Mouse (Mus musculus): ENCODE measurements around the gene Actg2. TPM values are rescaled to one million over a fixed set of nuclear protein-coding genes. Genes with fewer than 3 reads are reported as not detected.

Actg2 gene
- polyA plus RNA-seq, 1 experiment from 2014 or later, result 2.0 TPM

DNA sequence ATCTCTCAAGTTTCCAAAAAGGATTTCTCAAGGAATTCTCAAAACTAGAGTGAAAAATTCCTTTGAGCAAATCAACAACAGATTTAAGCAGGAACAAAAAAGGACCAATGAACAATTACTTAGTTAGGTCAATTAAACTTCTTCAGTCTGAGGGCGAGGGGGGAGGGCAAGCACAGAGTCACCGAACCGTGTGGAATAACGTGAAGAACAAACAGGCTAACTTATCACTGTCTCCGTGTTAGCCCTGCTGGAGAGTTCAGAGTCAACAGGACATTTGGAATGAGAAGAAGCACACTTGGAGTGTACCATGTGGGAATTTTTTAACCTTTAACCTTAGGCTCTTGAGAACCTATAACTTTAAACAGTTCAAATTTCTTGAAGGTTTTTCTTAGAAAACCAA, 12.3 kb upstream of the Actg2 start:
- Histone ChIP-seq H3K4me2 (no peak overlapping the region), H3K9ac (no peak overlapping the region), H3K27ac (no peak overlapping the region), H3K4me3 (no peak overlapping the region), H3K9me3 (no peaks in the 10 kb centered on the region), H3K4me1 (replicated peaks) (no peaks in the 10 kb centered on the region), H3K27me3 (no peaks in the 10 kb centered on the region), H3K36me3 (peaks cover 60% of the 10 kb centered on the region)
- WGBS, result 37% methylated on average over 5 of the region's 5 CpGs
- ATAC-seq (ENCODE audit: low FRiP score), result no peak

DNA sequence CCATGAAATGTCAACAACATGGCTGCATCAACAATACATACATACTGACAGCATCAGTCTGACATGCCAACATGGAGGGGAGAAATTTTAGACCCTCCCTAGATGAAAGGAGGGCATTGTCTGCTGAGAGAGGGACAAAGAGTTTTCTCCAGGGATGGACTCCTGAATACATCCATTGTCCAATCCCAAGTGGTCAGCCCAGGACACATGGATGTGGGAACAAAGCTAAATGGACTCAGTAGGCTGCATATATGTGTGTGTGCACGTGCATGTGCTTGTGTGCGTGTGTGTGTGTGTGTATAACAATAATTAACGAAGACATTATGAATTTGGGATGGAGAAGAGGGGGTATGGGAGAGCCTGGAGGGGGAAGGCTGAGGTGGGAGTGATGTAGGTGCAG, 9.7 kb upstream of the Actg2 start:
- no peaks in the 10 kb centered on the region for H3K9me3 ChIP-seq
- no peak overlapping the region for H3K27ac ChIP-seq
- peaks cover 62% of the 10 kb centered on the region for H3K36me3 ChIP-seq
- no peak overlapping the region for H3K4me2 ChIP-seq
- H3K9ac ChIP-seq, result no peak overlapping the region
- ATAC-seq (ENCODE audit: low FRiP score), result no peak
- no peaks in the 10 kb centered on the region for H3K27me3 ChIP-seq
- H3K4me1 ChIP-seq (replicated peaks), result no peaks in the 10 kb centered on the region
- WGBS, result 87% methylated on average over 3 of the region's 3 CpGs
- H3K4me3 ChIP-seq, result no peak overlapping the region

DNA sequence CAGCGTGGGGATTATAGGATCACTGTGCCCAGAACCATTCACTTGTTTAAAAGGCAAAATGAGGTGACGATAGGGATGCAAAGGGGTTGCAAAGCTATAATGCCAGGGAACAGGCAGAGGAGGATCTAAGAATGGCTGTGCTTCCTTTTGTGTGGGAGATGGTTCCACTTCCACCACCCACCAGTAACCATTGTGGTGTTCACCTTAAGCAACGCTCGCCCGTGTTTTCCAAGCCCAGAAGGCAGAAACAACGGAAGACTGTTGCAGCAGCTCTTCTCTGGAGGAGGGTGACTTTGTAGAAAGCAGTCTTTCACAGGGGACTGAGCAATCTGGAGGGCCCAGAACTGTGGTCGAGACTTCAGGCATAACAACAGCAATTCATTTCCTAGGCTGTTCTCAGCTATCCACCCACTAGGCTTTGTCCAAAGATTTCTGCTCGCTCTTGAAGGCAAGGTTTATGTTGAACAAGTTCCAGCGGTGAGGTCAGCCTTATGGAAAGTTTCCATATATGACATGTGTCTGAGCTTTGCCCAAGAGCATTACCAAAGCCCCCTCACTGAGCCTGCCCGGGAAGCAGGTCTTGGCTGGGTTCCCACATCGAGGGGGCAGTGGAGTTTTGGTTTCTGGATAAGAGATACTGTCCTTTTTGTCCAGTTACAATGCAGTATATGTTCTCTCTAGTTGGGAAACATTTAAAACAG, 5.8 kb upstream of the Actg2 start:
- H3K36me3 ChIP-seq, result peaks cover 49% of the 10 kb centered on the region
- no peak overlapping the region for H3K27ac ChIP-seq
- H3K4me3 ChIP-seq, result no peak overlapping the region
- no peak for ATAC-seq (ENCODE audit: low FRiP score)
- no peaks in the 10 kb centered on the region for H3K27me3 ChIP-seq
- 0 out of 2 replicates have a peak, but pooled peaks cover 7% of the 10 kb centered on the region for H3K4me1 ChIP-seq (replicated peaks)
- H3K9ac ChIP-seq, result no peak overlapping the region
- no peaks in the 10 kb centered on the region for H3K9me3 ChIP-seq
- WGBS, result 77% methylated on average over 11 of the region's 11 CpGs
- no peak overlapping the region for H3K4me2 ChIP-seq

DNA sequence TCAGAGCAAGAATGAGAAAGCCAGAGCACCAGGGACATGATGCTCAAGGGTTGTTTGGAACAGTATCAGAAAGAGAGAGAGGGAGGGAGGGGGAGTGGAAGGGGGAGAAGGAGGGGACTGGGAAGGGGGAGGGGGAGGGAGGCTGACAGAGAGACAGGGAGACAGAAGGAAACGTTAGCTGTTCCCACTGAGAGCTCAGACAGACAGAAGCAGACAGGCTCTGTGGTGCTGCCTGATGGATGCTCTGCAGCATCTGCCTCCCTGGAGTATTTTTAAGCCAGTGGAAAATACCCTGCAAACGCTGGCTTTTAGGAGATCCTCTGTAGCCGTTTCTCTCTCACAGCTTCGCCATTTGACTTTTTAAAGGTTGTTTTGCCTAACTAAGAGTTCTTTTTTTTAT, 4.0 kb upstream of the Actg2 start:
- Histone ChIP-seq H3K36me3 (peaks cover 30% of the 10 kb centered on the region), H3K27me3 (no peaks in the 10 kb centered on the region), H3K4me2 (no peak overlapping the region), H3K4me3 (no peak overlapping the region), H3K4me1 (replicated peaks) (0 out of 2 replicates have a peak, but pooled peaks cover 7% of the 10 kb centered on the region), H3K27ac (no peak overlapping the region), H3K9ac (no peak overlapping the region), H3K9me3 (no peaks in the 10 kb centered on the region)
- 33% methylated on average over 4 of the region's 4 CpGs for WGBS
- ATAC-seq (ENCODE audit: low FRiP score), result no peak

DNA sequence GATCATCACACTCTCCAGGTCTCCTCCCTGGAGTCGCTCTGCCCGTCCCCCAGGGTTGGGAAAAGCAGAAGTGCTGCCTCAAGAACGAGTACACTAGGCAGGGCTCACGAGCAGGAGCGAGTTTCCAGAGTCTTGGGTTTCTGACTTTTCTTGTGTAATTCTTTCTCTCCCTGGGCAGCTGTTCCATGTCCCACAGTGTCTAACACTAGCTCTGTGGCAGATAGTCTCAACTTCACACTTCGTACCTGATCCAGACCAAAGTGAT, 662 bp upstream of the Actg2 start:
- H3K4me1 ChIP-seq (replicated peaks), result 0 out of 2 replicates have a peak, but pooled peaks cover 7% of the 10 kb centered on the region
- H3K27ac ChIP-seq, result no peak overlapping the region
- H3K4me3 ChIP-seq, result no peak overlapping the region
- peaks cover 6% of the 10 kb centered on the region for H3K36me3 ChIP-seq
- 65% methylated on average over 6 of the region's 6 CpGs for WGBS
- no peak overlapping the region for H3K4me2 ChIP-seq
- peaks cover 3% of the 10 kb centered on the region; the same call in 1 of the 2 replicates for H3K27me3 ChIP-seq
- H3K9ac ChIP-seq, result no peak overlapping the region
- no peaks in the 10 kb centered on the region for H3K9me3 ChIP-seq
- ATAC-seq (ENCODE audit: low FRiP score), result no peak

DNA sequence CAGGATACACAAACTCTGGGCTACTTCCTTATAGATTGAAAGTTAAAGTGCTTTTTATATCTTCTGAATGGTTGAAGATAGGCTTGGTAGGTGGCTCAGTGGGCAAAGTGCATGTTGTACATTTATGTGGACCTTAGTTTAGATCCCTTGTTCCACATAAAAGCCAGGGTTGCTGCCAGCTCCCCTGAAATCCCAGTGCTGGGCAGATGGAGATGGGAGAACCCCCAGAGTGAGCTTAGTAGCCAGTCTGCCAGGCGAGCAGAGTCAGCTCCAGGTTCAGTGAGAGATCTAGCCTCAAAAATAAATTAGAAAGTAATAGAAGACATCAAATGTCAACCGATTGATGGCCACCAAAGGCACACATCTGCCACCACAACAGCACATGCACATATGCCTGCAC, 3.5 kb downstream of the Actg2 start:
- no peak overlapping the region for H3K9ac ChIP-seq
- 81% methylated on average over 2 of the region's 2 CpGs for WGBS

DNA sequence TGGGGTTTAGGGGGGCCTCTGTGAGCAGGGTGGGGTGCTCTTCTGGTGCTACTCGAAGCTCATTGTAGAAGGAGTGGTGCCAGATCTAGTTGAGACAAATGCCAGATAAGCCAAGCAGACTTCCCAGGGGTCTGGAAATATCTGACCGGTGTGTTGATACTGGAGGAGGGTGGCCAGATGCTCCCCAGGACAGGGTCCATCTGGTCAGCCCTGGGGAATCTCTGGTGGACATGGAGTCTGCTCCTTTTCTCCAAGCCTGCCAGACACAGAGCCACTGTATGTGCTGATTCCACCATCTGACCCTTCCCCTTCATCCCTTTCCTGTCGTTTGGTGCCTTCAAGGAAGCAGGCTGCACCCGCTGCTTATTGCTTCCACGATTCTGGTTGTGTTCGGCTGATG, 12.9 kb downstream of the Actg2 start:
- 71% methylated on average over 6 of the region's 6 CpGs for WGBS
- H3K27me3 ChIP-seq, result no peaks in the 10 kb centered on the region

More for the DNA sequence above, 3.5 kb downstream of the Actg2 start:
- no peaks in the 10 kb centered on the region for H3K9me3 ChIP-seq
- H3K4me2 ChIP-seq, result no peak overlapping the region
- peaks cover 3% of the 10 kb centered on the region; the same call in 1 of the 2 replicates for H3K27me3 ChIP-seq
- no peak overlapping the region for H3K4me3 ChIP-seq
- H3K36me3 ChIP-seq, result no peaks in the 10 kb centered on the region
- H3K27ac ChIP-seq, result no peak overlapping the region
- no peak for ATAC-seq (ENCODE audit: low FRiP score)
- H3K4me1 ChIP-seq (replicated peaks), result no peaks in the 10 kb centered on the region

DNA sequence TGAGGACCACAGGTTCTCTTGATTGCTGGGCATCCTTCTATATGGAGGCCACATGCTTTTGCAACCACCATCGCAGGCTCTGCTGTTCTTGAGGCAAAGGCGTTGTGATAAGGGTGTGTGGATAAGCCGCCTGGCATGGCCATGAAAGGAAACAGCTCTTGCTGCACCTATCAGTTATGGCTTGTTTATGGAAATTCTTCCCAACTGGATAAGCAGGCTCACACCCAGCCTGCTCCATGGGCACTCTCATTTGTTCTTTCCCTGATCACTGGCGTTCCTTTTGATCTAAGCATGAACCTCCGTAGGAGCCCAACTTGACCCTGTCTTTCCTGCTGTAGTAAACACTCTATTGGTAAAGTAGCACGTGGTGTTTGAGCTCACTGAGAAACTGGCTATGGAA, 14.3 kb downstream of the Actg2 start:
- no peaks in the 10 kb centered on the region for H3K27me3 ChIP-seq
- no peak overlapping the region for H3K9ac ChIP-seq
- H3K27ac ChIP-seq, result no peak overlapping the region
- H3K4me1 ChIP-seq (replicated peaks), result no peaks in the 10 kb centered on the region
- no peaks in the 10 kb centered on the region for H3K9me3 ChIP-seq
- no peak overlapping the region for H3K4me3 ChIP-seq
- H3K36me3 ChIP-seq, result no peaks in the 10 kb centered on the region
- no peak overlapping the region for H3K4me2 ChIP-seq
- WGBS, result 78% methylated on average over 6 of the region's 6 CpGs
- no peak for ATAC-seq (ENCODE audit: low FRiP score)

More for the DNA sequence above, 12.9 kb downstream of the Actg2 start:
- no peak overlapping the region for H3K4me2 ChIP-seq
- H3K9ac ChIP-seq, result no peak overlapping the region
- no peaks in the 10 kb centered on the region for H3K4me1 ChIP-seq (replicated peaks)
- ATAC-seq (ENCODE audit: low FRiP score), result no peak
- no peaks in the 10 kb centered on the region for H3K9me3 ChIP-seq
- H3K27ac ChIP-seq, result no peak overlapping the region
- H3K4me3 ChIP-seq, result no peak overlapping the region
- H3K36me3 ChIP-seq, result no peaks in the 10 kb centered on the region

DNA sequence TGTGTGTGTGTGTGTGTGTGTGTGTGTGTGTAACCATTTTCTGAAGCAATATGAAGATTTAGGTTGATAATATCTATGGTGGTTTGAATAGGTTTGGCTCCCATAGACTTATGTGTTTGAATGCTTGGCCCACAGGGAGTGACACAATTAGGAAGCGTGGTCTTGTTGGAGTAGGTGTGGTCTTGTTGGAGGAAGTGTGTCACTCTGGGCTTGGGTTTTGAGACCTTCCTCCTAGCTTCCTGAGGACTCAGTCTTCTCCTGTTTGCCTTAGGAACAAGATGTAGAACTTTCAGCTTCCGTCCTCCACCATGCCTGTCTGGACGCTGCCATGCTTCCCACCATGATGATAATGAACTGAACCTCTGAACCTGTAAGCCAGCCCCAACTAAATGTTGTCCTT, 17.4 kb downstream of the Actg2 start:
- no peaks in the 10 kb centered on the region for H3K4me1 ChIP-seq (replicated peaks)
- H3K27ac ChIP-seq, result no peak overlapping the region
- no peaks in the 10 kb centered on the region for H3K36me3 ChIP-seq
- WGBS, result 87% methylated on average over 3 of the region's 3 CpGs
- no peak overlapping the region for H3K4me3 ChIP-seq
- H3K27me3 ChIP-seq, result no peaks in the 10 kb centered on the region
- no peak overlapping the region for H3K9ac ChIP-seq
- H3K4me2 ChIP-seq, result no peak overlapping the region
- no peaks in the 10 kb centered on the region for H3K9me3 ChIP-seq
- ATAC-seq (ENCODE audit: low FRiP score), result no peak

DNA sequence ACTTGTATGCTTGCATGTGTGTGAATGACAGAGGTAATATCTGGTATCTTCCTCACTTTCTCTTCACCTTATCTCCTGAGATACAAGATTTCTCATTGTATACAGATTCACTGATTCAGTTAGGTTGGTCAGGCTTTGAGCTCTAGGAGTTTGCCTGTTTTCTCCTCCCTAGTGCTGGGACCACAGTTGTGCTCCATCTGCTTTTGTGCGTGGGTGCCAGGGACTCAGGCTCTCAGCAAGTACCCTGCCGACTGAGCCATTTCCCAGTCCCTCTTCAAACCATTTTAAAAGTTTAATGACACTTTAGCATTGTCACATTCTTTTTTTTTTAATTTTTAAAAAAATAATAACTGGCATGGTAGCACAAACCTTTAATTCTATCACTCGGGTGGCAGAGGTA, 20.9 kb downstream of the Actg2 start:
- 76% methylated on average over 3 of the region's 3 CpGs for WGBS

DNA sequence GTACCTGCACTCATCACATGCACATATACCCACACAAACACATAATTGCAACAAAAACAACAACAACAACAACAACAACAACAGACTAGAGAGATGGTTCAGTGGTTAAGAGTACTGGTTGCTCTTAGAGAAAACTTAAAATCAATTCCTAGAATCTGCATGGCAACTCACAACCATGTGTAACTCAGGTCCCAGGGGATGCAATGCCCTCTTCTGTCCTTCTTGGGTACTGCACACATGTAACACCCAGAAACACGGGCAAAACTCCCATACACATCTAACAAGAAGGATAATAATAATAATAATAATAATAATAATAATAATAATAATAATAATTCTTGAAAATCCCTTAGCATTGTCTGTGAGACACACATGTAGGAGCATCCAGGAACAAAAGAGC, 23.6 kb downstream of the Actg2 start:
- no peaks in the 10 kb centered on the region for H3K27me3 ChIP-seq
- no peak overlapping the region for H3K4me3 ChIP-seq
- H3K27ac ChIP-seq, result no peak overlapping the region
- H3K36me3 ChIP-seq, result no peaks in the 10 kb centered on the region
- peaks cover under 1% of the 10 kb centered on the region; the same call in 1 of the 2 replicates for H3K4me1 ChIP-seq (replicated peaks)
- no peaks in the 10 kb centered on the region for H3K9me3 ChIP-seq
- no peak overlapping the region for H3K4me2 ChIP-seq
- no peak overlapping the region for H3K9ac ChIP-seq
- WGBS, result 23% methylated on average over 1 of the region's 1 CpGs
- ATAC-seq (ENCODE audit: low FRiP score), result no peak

More for the DNA sequence above, 20.9 kb downstream of the Actg2 start:
- H3K4me2 ChIP-seq, result no peak overlapping the region
- no peaks in the 10 kb centered on the region for H3K36me3 ChIP-seq
- no peak for ATAC-seq (ENCODE audit: low FRiP score)
- H3K9me3 ChIP-seq, result no peaks in the 10 kb centered on the region
- no peak overlapping the region for H3K9ac ChIP-seq
- no peaks in the 10 kb centered on the region for H3K27me3 ChIP-seq
- H3K4me1 ChIP-seq (replicated peaks), result no peaks in the 10 kb centered on the region
- no peak overlapping the region for H3K27ac ChIP-seq
- H3K4me3 ChIP-seq, result no peak overlapping the region

DNA sequence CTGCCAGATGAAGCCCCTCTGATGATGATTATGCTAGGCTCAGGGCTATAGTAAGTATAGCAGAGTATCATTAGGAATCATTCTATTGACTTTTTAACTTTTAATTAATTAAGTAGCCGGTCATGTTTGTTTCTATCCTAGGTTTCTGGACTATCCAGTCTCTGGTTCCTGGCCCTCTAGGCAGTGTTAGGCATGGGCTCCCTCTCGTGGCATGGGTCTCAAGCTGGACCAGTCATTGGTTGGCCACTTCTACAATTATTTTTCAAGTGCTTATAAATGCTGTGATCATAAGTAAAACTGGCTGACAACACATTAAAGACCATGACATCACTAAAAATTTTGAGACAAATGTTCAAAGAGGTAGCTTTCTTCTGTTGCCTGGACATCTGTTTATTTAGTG, 25.9 kb downstream of the Actg2 start:
- peaks cover 14% of the 10 kb centered on the region for H3K4me1 ChIP-seq (replicated peaks)
- no peaks in the 10 kb centered on the region for H3K9me3 ChIP-seq
- no peaks in the 10 kb centered on the region for H3K27me3 ChIP-seq
- no peak overlapping the region for H3K4me3 ChIP-seq
- no peak overlapping the region for H3K27ac ChIP-seq
- no peaks in the 10 kb centered on the region for H3K36me3 ChIP-seq
- no peak overlapping the region for H3K4me2 ChIP-seq
- no peak overlapping the region for H3K9ac ChIP-seq
- ATAC-seq (ENCODE audit: low FRiP score), result no peak
- WGBS, result 70% methylated on average over 2 of the region's 2 CpGs

DNA sequence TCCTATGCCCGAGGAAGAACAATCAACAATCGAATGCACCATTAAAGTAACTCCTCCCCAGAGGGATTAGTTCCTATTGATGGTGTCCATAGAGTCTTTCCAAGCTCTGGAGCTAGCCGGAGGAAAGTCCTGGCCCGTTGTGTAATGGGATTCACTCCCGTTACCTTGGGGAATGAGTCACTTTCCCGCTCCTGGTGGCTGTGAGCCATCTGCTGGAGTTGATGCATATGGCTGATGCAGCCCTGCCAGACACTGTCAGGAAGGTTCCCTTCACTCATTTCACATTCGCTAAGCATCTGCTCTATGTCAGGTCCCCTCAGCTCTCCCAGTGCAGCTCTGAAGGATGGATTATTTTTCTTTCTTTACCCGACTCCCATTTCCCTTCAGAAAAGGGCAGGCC, 26.6 kb downstream of the Actg2 start:
- no peak for ATAC-seq (ENCODE audit: low FRiP score)
- Histone ChIP-seq H3K27me3 (no peaks in the 10 kb centered on the region), H3K9me3 (no peaks in the 10 kb centered on the region), H3K4me3 (no peak overlapping the region), H3K9ac (peak overlapping the region; percentile 46), H3K4me1 (replicated peaks) (peaks cover 22% of the 10 kb centered on the region), H3K36me3 (no peaks in the 10 kb centered on the region), H3K27ac (no peak overlapping the region), H3K4me2 (no peak overlapping the region)
- WGBS, result 50% methylated on average over 8 of the region's 8 CpGs
